Mouse (Mus musculus) forebrain, embryonic 10.5 days (tissue): ENCODE results near the gene Gm9837. TPM values are rescaled to one million over a fixed set of nuclear protein-coding genes. Genes with fewer than 3 reads are reported as not detected.
A peak's percentile ranks its signal among the peaks of the same experiment; 100 is the strongest.

Experiments
- DNase-seq: peaks from one replicate; pipeline ENCODE4 v3.0.0-alpha.2; 2017; ENCODE audit warnings: low spot score; ENCODE audit errors: extremely low spot score
- H3K27ac ChIP-seq: fragments of 300-500 bp; sonication (generic); 2 replicates; pipeline ENCODE4 v1.5.1; 2016; ENCODE audit warnings: mild to moderate bottlenecking
- H3K27me3 ChIP-seq: fragments of 300-500 bp; sonication (generic); 2 replicates; pipeline ENCODE4 v1.6.1; 2016; ENCODE audit warnings: mild to moderate bottlenecking; ENCODE audit not compliant: poor library complexity, severe bottlenecking
- H3K36me3 ChIP-seq: fragments of 300-500 bp; sonication (generic); replicated peaks from 2 replicates; pipeline ENCODE4 v1.6.1; 2016; ENCODE audit warnings: mild to moderate bottlenecking, moderate library complexity
- H3K4me1 ChIP-seq: fragments of 300-500 bp; sonication (generic); 2 replicates; pipeline ENCODE4 v1.6.1; 2016
- H3K4me3 ChIP-seq: fragments of 300-500 bp; sonication (generic); 2 replicates; pipeline ENCODE4 v1.5.1; 2016; ENCODE audit warnings: mild to moderate bottlenecking, moderate library complexity
- H3K9me3 ChIP-seq: fragments of 300-500 bp; sonication (generic); 2 replicates; pipeline ENCODE4 v1.6.1; 2016; ENCODE audit warnings: mild to moderate bottlenecking, moderate library complexity
- WGBS: fragments of 180-500 bp; shearing (Covaris S2); methylation state at CpG from one replicate; pipeline ENCODE4 v1.1.7; 2016; 5-methylcytosine and 5-hydroxymethylcytosine counted together
- polyA plus RNA-seq: library from polyadenylated mRNA; unstranded; fragments of >200 nt; fragmentation: Nextera tagmentation; extraction: Ambion mirVana; gene quantifications from 2 replicates; pipeline ENCODE4 v1.2.1, GENCODE M21; 2016

The Gm9837 gene
- polyA plus RNA-seq, 1 experiment from 2014 or later = not detected

- Histone ChIP-seq H3K9me3 (no peaks in the 10 kb centered on the region), H3K4me3 (no peak overlapping the region), H3K27ac (no peak overlapping the region), H3K4me1 (peaks cover 33% of the 10 kb centered on the region), H3K27me3 (peaks cover 47% of the 10 kb centered on the region), H3K36me3 (no peaks in the 10 kb centered on the region)
- WGBS = 86% methylated on average over 8 of the region's 8 CpGs
- no peak for DNase-seq
These were observed 31.9 kb upstream of the Gm9837 start for GRCm38 (mm10) chr11:53502039-53502765.

- 9% methylated on average over 11 of the region's 11 CpGs for WGBS
- peaks cover 63% of the 10 kb centered on the region for H3K27me3 ChIP-seq
- peak overlapping the region; percentile 65 for H3K27ac ChIP-seq
- DNase-seq = peak; percentile 46
- H3K9me3 ChIP-seq = no peaks in the 10 kb centered on the region
- no peaks in the 10 kb centered on the region for H3K36me3 ChIP-seq
- peaks cover 50% of the 10 kb centered on the region for H3K4me1 ChIP-seq
- peak overlapping the region; percentile 35 for H3K4me3 ChIP-seq
These were observed 30.3 kb upstream of the Gm9837 start for GRCm38 (mm10) chr11:53500569-53500968.

GRCm38 (mm10) chr11:53496946-53497345, 26.7 kb upstream of the Gm9837 start:
- DNase-seq = no peak
- no peaks in the 10 kb centered on the region for H3K36me3 ChIP-seq
- H3K9me3 ChIP-seq = no peaks in the 10 kb centered on the region
- H3K4me1 ChIP-seq = peaks cover 70% of the 10 kb centered on the region
- 87% methylated on average over 6 of the region's 6 CpGs for WGBS
- H3K4me3 ChIP-seq = no peak overlapping the region
- H3K27ac ChIP-seq = peak overlapping the region; percentile 40; the same call in 1 of the 2 replicates
- H3K27me3 ChIP-seq = peaks cover 61% of the 10 kb centered on the region

GRCm38 (mm10) chr11:53495417-53495816, 25.1 kb upstream of the Gm9837 start:
- WGBS = 26% methylated on average over 6 of the region's 6 CpGs
- Histone ChIP-seq H3K36me3 (no peaks in the 10 kb centered on the region), H3K27me3 (peaks cover 56% of the 10 kb centered on the region), H3K27ac (peak overlapping the region; percentile 65), H3K4me1 (peaks cover 75% of the 10 kb centered on the region), H3K4me3 (no peak overlapping the region), H3K9me3 (no peaks in the 10 kb centered on the region)
- no peak for DNase-seq

- Histone ChIP-seq H3K36me3 (no peaks in the 10 kb centered on the region), H3K27me3 (peaks cover 48% of the 10 kb centered on the region), H3K9me3 (no peaks in the 10 kb centered on the region), H3K4me1 (peaks cover 81% of the 10 kb centered on the region), H3K27ac (peak overlapping the region; percentile 76), H3K4me3 (no peak overlapping the region)
- WGBS = 22% methylated on average over 3 of the region's 3 CpGs
- peak; percentile 72 for DNase-seq
These were observed 23.1 kb upstream of the Gm9837 start for GRCm38 (mm10) chr11:53493243-53493955.

- Histone ChIP-seq H3K4me3 (0 out of 2 replicates have a peak overlapping the region, but pooled peaks have one; percentile 3), H3K4me1 (peaks cover 84% of the 10 kb centered on the region), H3K27me3 (peaks cover 48% of the 10 kb centered on the region), H3K27ac (peak overlapping the region; percentile 76), H3K9me3 (no peaks in the 10 kb centered on the region), H3K36me3 (no peaks in the 10 kb centered on the region)
- WGBS = 4% methylated on average over 8 of the region's 8 CpGs
- peak; percentile 79 for DNase-seq
These were observed 21.7 kb upstream of the Gm9837 start for GRCm38 (mm10) chr11:53491954-53492401.

- Histone ChIP-seq H3K27me3 (peaks cover 47% of the 10 kb centered on the region), H3K4me1 (peaks cover 67% of the 10 kb centered on the region), H3K36me3 (no peaks in the 10 kb centered on the region), H3K27ac (no peak overlapping the region), H3K9me3 (no peaks in the 10 kb centered on the region), H3K4me3 (no peak overlapping the region)
- DNase-seq = no peak
- WGBS = 63% methylated on average over 9 of the region's 9 CpGs
These were observed 19.1 kb upstream of the Gm9837 start for GRCm38 (mm10) chr11:53489421-53489820.

- DNase-seq = no peak
- Histone ChIP-seq H3K27ac (no peak overlapping the region), H3K9me3 (no peaks in the 10 kb centered on the region), H3K27me3 (peaks cover 48% of the 10 kb centered on the region), H3K36me3 (no peaks in the 10 kb centered on the region), H3K4me3 (no peak overlapping the region), H3K4me1 (peaks cover 65% of the 10 kb centered on the region)
- 89% methylated on average over 5 of the region's 5 CpGs for WGBS
These were observed 18.7 kb upstream of the Gm9837 start for GRCm38 (mm10) chr11:53489007-53489406.

- DNase-seq = no peak
- H3K27ac ChIP-seq = peak overlapping the region; percentile 33; the same call in 1 of the 2 replicates
- no peaks in the 10 kb centered on the region for H3K9me3 ChIP-seq
- no peaks in the 10 kb centered on the region for H3K36me3 ChIP-seq
- 12% methylated on average over 27 of the region's 27 CpGs for WGBS
- peaks cover 45% of the 10 kb centered on the region for H3K4me1 ChIP-seq
- peak overlapping the region; percentile 31 for H3K4me3 ChIP-seq
- peaks cover 65% of the 10 kb centered on the region for H3K27me3 ChIP-seq
These were observed 16.7 kb upstream of the Gm9837 start for GRCm38 (mm10) chr11:53486822-53487594.

GRCm38 (mm10) chr11:53486351-53486750, 16.1 kb upstream of the Gm9837 start:
- no peak for DNase-seq
- WGBS = 69% methylated on average over 3 of the region's 3 CpGs
- Histone ChIP-seq H3K4me3 (no peak overlapping the region), H3K27ac (0 out of 2 replicates have a peak overlapping the region, but pooled peaks have one; percentile 33), H3K9me3 (no peaks in the 10 kb centered on the region), H3K36me3 (no peaks in the 10 kb centered on the region), H3K27me3 (peaks cover 71% of the 10 kb centered on the region), H3K4me1 (peaks cover 38% of the 10 kb centered on the region)

- H3K4me3 ChIP-seq = no peak overlapping the region
- DNase-seq = no peak
- no peaks in the 10 kb centered on the region for H3K36me3 ChIP-seq
- WGBS = 52% methylated on average over 3 of the region's 3 CpGs
- H3K4me1 ChIP-seq = peaks cover 32% of the 10 kb centered on the region
- no peaks in the 10 kb centered on the region for H3K9me3 ChIP-seq
- no peak overlapping the region for H3K27ac ChIP-seq
- peaks cover 73% of the 10 kb centered on the region for H3K27me3 ChIP-seq
These were observed 15.4 kb upstream of the Gm9837 start for GRCm38 (mm10) chr11:53485719-53486118.

- Histone ChIP-seq H3K27ac (no peak overlapping the region), H3K36me3 (peaks cover 4% of the 10 kb centered on the region; the same call in 1 of the 2 replicates), H3K27me3 (peaks cover 82% of the 10 kb centered on the region), H3K4me1 (peaks cover 34% of the 10 kb centered on the region), H3K9me3 (peaks cover 11% of the 10 kb centered on the region; the same call in 1 of the 2 replicates), H3K4me3 (no peak overlapping the region)
- 79% methylated on average over 9 of the region's 9 CpGs for WGBS
- no peak for DNase-seq
These were observed 13.0 kb upstream of the Gm9837 start for GRCm38 (mm10) chr11:53483159-53483891.
